Mouse (Mus musculus): ENCODE data around the gene Ttc30a2.
"Not testable (repeated sequence)": the region's sequence is repeated elsewhere in the genome, so short reads cannot be mapped to it uniquely, and the experiment has no call there.

GRCm38 (mm10) chr2:75937520-75938116 lies 40.4 kb downstream of the Ttc30a2 start:
- TF ChIP-seq EP300 (IDR thresholded peaks at IDR 0.05; ENCODE audit: insufficient read depth, low read depth, low read length); CTCF (IDR thresholded peaks at IDR 0.05; ENCODE audit: low read depth, low read length): not testable (repeated sequence)

Data from ES-Bruce4 (cell line).